Mouse (Mus musculus): ENCODE results near the gene Ric8a.

The Ric8a gene

DNA sequence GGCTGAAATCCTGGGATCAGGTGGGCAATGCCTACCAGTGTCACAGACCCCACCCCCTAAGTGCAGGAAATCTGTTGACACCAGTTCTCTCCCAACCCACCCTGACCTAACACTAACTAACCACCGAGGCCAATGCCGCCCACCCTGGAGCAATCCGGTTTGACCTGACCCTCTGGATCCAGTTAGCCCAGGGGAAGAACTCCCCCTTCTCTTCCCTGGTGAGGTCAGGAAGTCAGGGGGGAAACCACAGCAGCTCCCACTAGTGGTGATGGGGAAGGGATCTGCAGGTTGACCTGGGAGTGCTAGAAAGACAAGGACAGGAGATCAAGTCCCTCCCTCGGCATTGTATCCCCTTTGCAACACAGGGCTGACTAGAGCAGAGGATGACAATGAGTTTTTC is 11.1 kb upstream of the Ric8a start:
- no peak for DNase-seq (ENCODE audit: extremely low read depth, insufficient read length, low spot score)

DNA sequence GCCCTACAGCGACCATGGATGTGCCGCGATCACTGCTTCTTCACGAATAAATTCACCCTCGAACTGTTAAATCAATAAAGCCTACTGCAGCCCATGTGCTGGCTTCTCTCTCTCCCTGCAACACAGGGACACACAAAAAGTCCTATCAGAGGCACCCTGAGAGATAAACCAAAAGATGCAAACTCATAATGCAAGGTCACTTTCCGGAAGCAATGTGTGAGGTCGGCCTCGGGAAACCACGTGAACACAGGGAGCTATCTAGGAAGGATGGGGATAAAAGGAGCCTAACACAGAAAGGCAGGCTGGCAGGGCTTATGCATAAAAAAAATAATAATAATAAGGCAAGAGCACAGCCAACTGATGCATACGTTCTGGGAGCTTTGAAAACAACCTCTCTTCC is 10.1 kb upstream of the Ric8a start:
- DNase-seq (ENCODE audit: extremely low read depth, insufficient read length, low spot score): no peak

DNA sequence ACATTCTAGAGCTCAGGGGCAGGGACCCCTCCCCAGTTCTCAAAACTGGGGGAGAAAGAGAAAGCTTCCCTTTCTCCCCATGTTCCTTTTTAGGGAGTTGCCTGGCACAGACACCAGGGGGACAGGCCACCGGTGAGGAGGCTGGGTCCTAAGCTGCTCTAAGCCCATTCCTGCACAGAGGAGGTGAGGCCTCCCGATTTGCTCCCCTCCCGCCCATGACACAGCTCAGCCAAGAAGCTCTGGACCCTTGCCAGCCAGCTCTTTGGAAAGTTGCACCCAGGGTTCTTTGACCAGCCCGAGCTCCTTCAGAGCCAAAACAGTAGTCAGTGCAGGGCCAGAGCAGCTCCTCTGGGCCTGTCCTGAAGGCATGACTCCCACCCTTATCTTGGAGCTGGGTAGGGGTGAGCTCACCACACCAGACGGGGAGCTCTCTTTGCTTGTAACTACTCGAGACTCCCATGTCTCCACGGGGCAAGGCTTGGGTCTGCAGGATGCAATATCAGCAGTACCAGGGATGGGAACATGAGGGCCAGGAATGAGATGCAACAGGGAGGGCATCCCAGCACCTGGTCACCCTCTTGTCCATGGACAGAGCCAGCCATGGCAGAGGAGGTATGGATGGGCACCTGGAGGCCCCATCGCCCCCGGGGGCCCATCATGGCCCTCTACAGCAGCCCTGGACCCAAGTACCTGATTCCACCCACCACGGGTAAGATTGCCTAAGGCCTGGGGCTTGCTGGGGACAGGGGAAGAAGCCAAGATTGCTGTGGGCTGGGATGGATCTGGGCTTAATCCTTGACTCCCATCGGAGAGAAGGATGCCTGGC is 8.8 kb upstream of the Ric8a start, which contains the start of gene Odf3:
TSS of gene Odf3 (plus strand) at position 51 of the 826 bp plus-strand sequence.
- no peak for DNase-seq (ENCODE audit: extremely low read depth, insufficient read length, low spot score)

DNA sequence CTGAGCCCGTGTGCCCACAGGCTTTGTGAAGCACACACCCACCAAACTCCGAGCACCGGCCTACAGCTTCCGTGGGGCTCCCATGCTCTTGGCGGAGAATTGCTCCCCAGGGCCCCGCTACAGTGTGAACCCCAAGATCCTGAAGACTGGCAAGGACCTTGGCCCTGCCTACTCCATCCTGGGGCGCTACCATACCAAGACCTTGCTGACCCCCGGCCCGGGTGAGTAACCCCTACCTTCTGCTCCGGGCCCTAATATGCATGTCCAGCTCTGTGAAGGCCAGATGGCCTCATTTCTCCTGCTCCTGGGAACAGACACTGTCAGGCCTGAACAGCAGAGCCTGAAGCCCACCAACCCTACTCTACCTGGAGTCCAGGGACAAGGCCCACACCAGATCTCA is 8.2 kb upstream of the Ric8a start:
- no peak for DNase-seq (ENCODE audit: extremely low read depth, insufficient read length, low spot score)

DNA sequence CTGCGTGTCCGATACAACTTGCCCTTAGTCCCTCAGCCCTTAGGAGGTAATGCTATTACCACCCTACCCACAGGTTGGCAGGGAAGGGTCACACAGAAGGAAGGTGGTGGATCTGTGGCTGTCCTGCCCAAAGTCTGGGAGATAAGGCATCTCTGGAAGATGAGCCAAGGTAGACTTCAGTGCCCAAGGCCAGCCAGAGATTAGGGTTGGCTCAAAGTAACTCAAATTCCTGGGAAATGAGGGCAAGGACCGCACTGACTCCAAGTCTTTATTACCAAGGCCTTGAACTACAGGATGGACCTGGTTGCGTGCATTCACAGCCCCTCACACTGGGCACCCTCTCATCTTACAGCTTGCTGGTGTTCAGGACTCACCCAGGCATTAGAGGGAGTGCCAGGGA is 4.8 kb upstream of the Ric8a start:
- no peak for DNase-seq (ENCODE audit: extremely low read depth, insufficient read length, low spot score)

DNA sequence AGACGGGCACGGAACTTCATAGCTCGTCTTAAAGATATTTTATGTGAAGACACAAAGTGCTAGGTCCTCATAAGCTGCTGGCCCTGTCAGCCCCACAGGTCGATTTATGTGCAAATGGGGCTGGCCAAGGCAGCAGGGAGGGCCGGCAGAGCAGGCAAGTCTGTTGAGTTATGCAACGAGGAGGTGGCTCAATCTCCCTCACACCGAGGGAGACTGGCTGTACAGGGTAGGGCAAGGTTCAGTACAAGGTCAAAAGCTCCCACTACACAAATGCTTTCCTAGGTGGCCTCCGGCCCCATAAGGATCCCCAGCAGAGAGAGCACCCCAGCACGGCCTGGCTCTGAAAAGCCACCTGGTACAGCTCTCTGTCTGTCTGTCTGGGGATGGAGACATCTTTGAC is 3.4 kb upstream of the Ric8a start:
- no peak for DNase-seq (ENCODE audit: extremely low read depth, insufficient read length, low spot score)

DNA sequence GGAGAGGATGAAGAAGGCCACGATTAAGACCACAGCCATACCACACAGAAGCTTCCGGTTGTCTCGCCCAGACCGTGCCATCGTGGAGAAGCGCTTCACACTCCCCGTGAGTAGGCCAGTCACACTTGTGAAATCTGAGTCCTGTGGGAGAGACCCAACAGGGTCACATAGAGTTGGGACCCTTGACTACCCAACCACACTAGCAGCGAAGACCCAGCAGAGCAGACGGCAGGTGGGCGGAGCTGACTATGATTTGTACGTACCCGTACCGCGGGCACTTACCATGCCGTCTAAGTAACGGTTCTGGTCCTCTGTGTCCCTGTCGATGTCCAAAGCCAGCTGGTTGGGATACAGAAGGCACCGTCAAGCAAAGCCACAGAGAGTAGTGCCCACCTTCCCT is 2.3 kb upstream of the Ric8a start:
- DNase-seq (ENCODE audit: extremely low read depth, insufficient read length, low spot score): no peak

DNA sequence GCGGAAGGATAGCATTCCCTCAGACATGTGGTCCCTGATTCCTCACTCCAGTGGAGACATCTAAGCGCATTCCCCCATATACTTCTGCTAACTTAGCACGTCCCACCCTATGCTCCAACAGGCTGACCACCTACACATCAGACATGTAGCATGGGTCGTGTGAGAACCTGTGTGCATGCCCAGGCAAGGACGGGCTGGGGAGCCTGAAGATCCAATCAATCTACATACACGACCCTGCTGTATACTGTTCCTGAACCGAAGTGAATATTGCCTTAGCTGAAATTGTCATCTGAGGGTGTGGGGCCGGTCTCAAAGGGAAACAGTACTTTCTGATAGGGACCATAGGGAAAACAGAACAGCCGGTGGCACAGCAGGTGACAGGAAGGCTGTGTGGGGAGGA is 1.6 kb upstream of the Ric8a start:
- DNase-seq (ENCODE audit: extremely low read depth, insufficient read length, low spot score): no peak

DNA sequence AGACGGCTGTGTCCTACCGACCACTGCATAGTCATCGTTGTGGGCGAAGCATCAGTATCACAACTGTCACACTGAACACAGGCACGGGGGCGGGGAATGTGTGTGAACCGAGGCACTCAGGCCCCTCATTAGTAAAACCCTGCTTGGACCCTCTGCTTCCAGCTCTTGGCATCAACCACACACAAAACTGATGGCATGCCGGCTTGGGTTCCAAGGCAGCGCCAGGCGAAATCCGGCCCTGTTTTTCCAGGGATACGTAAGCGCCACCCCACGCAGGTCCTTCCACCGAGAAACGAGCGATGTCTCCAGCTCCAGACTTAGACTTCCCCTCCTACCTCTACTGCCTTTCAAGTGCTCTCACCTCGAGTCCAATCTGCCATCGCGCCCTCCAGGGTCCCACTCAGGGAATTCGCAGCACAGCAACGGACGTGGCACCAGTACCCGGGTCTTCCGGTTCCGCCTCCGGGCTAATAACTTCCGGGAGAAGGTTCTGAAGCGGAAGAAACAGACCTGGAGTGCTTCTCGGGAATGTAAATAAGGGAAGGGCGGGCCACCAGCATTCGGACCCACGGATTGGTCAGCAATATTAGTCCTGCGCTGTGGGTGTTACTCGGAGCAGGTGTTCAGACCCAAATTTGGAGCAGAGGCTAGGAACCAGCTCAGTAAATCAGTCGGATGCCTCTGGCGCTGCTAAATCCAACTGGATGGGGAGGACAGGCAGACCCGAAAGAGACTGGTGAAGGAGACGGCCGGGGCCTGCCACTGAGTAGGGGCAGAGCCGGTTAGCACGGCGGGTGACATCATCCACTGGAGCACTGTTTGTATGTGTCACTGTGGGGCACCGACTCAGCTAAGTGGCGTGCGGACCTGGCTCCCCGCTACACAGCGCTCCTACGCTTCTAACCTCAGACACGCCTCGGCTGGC is 635 bp upstream of the Ric8a start, which contains the start of gene Gm45785:
TSS of gene Gm45785 (minus strand) at position 472 of the 925 bp plus-strand sequence.
- peak; percentile 85 for DNase-seq (ENCODE audit: extremely low read depth, insufficient read length, low spot score)

DNA sequence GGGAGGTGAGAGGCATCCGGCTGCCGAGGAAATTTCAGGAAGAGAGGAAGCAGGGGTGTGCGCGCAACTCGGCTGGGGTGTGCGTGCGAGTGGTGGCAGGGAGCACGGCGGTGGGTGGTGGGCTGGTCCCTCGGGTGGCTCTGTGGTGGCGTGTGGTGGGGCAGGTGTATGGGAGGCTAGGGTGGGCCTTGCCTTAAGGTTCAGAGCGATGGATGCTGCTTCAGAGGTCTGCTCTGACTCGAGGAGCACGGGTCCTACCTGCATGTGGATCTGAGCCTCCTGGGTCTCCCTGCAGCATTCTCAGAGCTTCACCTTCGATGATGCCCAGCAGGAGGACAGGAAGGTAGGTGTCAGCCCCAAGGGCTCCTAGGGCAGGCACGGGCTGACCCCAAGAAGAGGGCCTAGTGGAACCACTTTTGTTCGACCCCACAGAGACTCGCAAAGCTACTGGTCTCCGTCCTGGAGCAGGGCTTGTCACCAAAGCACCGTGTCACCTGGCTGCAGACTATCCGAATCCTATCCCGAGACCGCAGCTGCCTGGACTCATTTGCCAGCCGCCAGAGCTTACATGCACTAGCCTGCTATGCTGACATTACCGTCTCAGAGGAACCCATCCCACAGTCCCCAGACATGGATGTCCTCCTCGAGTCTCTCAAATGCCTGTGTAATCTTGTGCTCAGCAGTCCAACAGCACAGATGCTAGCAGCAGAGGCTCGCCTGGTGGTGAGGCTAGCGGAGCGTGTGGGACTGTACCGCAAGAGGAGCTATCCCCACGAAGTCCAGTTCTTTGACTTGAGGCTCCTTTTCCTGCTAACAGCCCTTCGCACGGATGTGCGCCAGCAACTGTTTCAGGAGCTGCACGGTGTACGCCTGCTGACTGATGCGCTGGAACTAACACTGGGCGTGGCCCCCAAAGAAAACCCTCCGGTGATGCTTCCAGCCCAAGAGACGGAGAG is 1.1 kb downstream of the Ric8a start, which contains the start of gene Bet1l:
TSS of gene Bet1l (minus strand) at position 28 of the 956 bp plus-strand sequence.
- DNase-seq (ENCODE audit: extremely low read depth, insufficient read length, low spot score): no peak

DNA sequence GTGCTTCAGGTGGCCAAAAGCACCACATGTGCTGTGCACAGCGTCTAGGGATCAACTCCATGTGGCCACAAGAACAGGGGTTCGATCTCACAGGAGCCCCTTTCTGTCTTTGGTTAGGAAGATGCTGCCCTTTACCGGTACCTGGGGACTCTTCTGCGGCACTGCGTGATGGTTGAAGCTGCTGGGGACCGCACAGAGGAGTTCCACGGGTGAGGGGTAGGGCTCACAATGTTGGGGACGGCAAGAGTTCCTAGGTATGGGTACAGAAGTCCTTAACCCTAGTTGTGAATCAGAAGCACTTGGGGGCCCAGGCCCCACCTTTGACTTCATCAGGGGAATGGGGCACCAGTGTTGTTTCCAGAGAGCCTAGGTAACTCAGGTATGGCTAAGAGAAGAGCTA is 2.0 kb downstream of the Ric8a start:
- DNase-seq (ENCODE audit: extremely low read depth, insufficient read length, low spot score): no peak

DNA sequence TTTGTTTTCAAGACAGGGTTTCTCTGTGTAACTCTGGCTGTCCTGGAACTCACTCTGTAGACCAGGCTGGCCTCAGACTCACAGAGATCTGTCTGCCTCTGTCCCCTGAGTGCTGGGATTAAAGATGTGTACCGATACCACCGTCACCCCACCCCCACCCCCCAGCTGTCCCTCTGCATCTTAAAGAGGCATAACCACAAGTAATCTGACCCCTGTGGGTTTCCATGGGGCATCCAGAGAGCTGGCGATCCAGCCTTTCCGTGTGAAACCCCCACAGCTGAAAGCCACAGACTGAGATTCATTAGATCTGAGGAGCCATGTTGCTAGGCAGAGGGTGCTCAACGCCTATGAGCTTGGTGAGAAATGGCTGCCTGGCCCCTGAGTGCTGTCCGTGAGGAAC is 3.2 kb downstream of the Ric8a start:
- no peak for DNase-seq (ENCODE audit: extremely low read depth, insufficient read length, low spot score)

DNA sequence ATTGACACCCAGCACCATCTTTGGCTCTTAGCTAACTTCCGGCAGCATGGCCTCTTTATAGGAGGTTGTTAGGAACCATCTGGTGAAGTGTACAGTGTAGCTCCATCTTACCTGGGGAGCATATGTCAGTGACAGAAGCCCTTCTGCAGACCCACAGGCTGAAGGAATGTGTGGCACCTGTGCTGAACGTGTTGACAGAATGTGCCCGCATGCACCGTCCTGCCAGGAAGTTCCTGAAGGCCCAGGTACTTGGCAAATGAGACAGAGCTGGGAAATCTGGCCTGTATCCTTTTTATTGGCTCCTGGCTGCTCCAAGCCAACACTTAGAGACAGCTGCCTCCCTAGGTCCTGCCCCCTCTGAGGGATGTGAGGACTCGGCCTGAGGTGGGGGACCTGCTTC is 4.0 kb downstream of the Ric8a start:
- DNase-seq (ENCODE audit: extremely low read depth, insufficient read length, low spot score): no peak

DNA sequence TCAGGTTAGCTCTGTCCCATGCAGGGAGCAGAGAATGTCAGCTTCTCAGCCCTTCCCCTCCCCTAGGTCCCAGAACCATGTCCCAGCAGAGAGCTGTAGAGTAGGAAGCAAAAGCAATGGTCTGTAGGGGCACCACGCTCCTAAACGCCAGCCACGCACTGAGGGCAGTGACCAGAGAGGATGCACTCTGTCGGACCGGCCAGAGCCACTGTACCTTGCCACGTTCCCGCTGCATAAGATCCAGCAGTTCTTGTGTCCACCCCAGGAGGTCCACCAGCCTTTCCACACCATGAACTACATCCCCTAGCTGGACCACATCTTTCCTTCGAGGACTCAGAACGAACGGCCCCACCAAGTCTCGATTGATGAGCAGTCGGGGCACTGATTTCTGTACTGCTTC is 8.0 kb downstream of the Ric8a start:
- DNase-seq (ENCODE audit: extremely low read depth, insufficient read length, low spot score): no peak

DNA sequence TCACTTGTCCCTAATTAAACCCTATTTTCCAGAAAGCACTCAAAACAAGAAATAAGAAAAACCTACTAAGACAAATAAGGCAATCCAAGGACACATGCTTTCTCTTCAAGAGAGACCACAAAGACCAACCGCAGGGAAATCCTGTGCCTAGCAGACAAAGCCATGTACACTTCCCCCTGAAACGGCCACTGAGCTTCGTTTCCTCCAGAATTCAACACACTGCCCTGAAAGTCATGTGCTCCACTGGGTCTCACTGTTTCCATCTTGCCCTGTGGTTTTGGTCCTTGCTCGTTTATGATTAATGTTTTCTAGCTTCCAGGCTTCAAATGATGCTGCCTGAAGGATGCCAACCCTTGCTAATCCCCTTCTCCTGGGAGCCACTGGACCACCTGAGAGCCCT is 17.5 kb downstream of the Ric8a start:
- DNase-seq (ENCODE audit: extremely low read depth, insufficient read length, low spot score): no peak

DNA sequence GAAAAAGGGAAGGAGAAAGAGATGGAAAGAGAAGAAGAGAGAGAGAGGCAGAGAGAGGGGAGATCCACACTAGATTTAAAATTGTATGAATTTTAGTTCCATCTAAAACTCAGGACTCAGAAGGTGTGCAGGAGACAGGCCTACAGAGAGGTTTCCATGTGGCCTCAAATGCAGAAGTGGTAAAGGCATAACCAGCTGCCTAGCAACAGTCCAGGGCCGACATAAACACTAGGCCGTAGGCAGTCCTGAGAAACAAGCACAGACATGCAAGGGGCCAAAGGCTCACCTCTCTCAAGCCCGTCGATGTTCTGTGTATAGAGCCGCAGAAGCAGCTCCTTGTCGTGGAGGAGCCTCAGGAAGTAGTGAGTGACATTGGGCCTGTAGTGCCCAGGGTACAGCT is 20.6 kb downstream of the Ric8a start:
- no peak for DNase-seq (ENCODE audit: extremely low read depth, insufficient read length, low spot score)

DNA sequence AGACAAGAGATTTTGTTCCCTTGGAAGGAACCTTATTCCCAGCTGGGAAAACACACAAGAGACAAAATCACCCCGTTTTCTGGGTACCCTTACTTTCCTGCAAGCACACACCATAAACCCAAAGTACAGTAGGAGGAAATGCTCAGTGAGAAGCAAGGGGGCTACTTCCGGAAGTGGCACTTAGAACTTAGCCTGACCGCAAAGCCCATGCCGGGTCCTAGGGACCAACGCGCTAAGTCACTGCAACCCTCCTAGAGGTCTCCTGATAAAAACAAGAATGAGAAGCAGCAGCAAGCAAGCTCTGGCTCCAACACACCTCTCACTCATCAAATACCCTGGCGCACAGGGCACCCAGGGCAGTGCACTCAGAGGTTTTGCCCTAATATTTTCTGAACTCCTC is 22.6 kb downstream of the Ric8a start:
- no peak for DNase-seq (ENCODE audit: extremely low read depth, insufficient read length, low spot score)

DNA sequence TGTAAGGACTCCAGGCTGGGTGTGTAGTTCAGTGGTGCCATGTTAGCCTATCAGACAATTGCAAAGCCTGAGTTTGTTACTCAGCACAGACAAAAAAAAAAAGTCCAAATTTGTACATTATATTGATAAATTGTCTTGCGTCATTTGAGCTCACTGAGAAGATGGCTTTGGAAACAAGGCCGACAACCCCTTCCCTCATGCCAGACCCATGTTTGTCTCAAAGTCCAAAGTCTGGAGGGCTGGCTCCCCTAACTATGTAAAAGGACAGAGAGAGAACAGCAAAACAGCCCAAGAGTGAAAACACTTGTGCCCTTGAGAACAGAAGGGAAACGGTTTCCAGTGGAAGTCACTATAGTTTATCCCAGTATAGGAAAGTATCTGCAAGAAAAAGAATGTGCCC is 23.7 kb downstream of the Ric8a start:
- no peak for DNase-seq (ENCODE audit: extremely low read depth, insufficient read length, low spot score)

DNA sequence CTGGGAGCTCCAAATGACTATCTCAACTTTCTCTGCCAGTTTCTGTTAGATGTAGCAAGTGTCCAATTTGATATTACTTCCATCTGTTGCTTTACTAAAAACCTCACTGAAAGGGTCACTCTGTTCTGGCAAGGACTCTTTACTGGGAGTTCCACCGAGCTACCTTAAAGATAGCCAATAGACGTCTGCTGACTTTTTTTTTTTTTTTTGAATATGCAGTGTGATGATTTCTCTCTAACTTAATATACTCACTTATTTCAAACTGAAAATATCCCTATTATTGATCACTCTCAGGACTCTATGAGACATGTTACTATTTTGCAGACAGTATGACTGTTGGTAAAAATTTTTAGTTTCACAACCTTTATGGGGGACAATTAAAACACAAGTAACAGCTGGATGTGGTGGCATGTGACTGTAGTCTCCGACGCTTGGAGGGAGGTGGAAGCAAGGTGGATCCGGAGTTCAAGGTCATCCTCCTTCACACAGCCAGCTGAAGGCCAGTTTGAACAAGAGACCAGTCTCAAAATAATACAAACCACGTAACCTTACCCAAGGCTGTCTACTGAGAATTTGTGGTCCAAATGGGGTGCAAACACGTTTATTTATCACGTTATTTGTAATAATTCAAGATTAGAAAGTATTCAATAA is 24.2 kb downstream of the Ric8a start:
- no peak for DNase-seq (ENCODE audit: extremely low read depth, insufficient read length, low spot score)

Measured in 3134 (cell line).